Mouse (Mus musculus): ENCODE data around the gene Strbp.

- no peak for TF ChIP-seq CTCF (IDR thresholded peaks at IDR 0.05; ENCODE audit: extremely low read depth, insufficient read depth, insufficient read length, insufficient replicate concordance)
- TF ChIP-seq POLR2A (IDR thresholded peaks at IDR 0.05; ENCODE audit: low read depth, low read length): no peak
Measured at GRCm38 (mm10) chr2:37684864-37685263, 18.8 kb downstream of the Strbp start.
